Mouse (Mus musculus): Measurements from ENCODE around the gene Ddx20. TPM values are rescaled to one million over a fixed set of nuclear protein-coding genes. Genes with fewer than 3 reads are reported as not detected.
A peak's percentile ranks its signal among the peaks of the same experiment; 100 is the strongest.
"Not testable (repeated sequence)": the region's sequence is repeated elsewhere in the genome, so short reads cannot be mapped to it uniquely, and the experiment has no call there.

The Ddx20 gene
- polyA plus RNA-seq, 1 experiment: 20.5 TPM

GRCm38 (mm10) chr3:105703571-105703970, 16.2 kb upstream of the Ddx20 start:
- H3K4me3 ChIP-seq (replicated peaks; ENCODE audit: control insufficient read depth, low read depth, low read length): no peak overlapping the region
- 82% methylated on average over 6 of the region's 6 CpGs for WGBS
- no peaks in the 10 kb centered on the region; the same call in 1 of the 2 replicates for H3K4me1 ChIP-seq (ENCODE audit: control insufficient read depth, insufficient read depth, low read length)
- H3K27ac ChIP-seq (ENCODE audit: control insufficient read depth, insufficient read depth, low read depth, low read length, poor library complexity): no peak overlapping the region
- TF ChIP-seq CTCF (IDR thresholded peaks at IDR 0.05; ENCODE audit: control insufficient read depth, insufficient read depth, low read length) (no peak), POLR2A (IDR thresholded peaks at IDR 0.05; ENCODE audit: borderline replicate concordance, control insufficient read depth, low read depth, low read length) (no peak)

- no peak overlapping the region for H3K27ac ChIP-seq (ENCODE audit: control insufficient read depth, insufficient read depth, low read depth, low read length, poor library complexity)
- no peak overlapping the region for H3K4me3 ChIP-seq (replicated peaks; ENCODE audit: control insufficient read depth, low read depth, low read length)
- no peaks in the 10 kb centered on the region; the same call in 1 of the 2 replicates for H3K4me1 ChIP-seq (ENCODE audit: control insufficient read depth, insufficient read depth, low read length)
- WGBS: 52% methylated on average over 5 of the region's 5 CpGs
- TF ChIP-seq CTCF (IDR thresholded peaks at IDR 0.05; ENCODE audit: control insufficient read depth, insufficient read depth, low read length) (no peak), POLR2A (IDR thresholded peaks at IDR 0.05; ENCODE audit: borderline replicate concordance, control insufficient read depth, low read depth, low read length) (no peak)
Observed at GRCm38 (mm10) chr3:105701399-105701798, 14.0 kb upstream of the Ddx20 start.

GRCm38 (mm10) chr3:105700786-105701185, 13.4 kb upstream of the Ddx20 start:
- not testable (repeated sequence) for H3K4me1 ChIP-seq (ENCODE audit: control insufficient read depth, insufficient read depth, low read length); H3K27ac ChIP-seq (ENCODE audit: control insufficient read depth, insufficient read depth, low read depth, low read length, poor library complexity); H3K4me3 ChIP-seq (replicated peaks; ENCODE audit: control insufficient read depth, low read depth, low read length)
- 26% methylated on average over 1 of the region's 1 CpGs for WGBS

- Histone ChIP-seq H3K4me3 (replicated peaks; ENCODE audit: control insufficient read depth, low read depth, low read length) (no peak overlapping the region), H3K4me1 (ENCODE audit: control insufficient read depth, insufficient read depth, low read length) (no peaks in the 10 kb centered on the region; the same call in 1 of the 2 replicates), H3K27ac (ENCODE audit: control insufficient read depth, insufficient read depth, low read depth, low read length, poor library complexity) (peak overlapping the region; percentile 23; the same call in 1 of the 2 replicates)
- WGBS: 74% methylated on average over 3 of the region's 3 CpGs
- TF ChIP-seq CTCF (IDR thresholded peaks at IDR 0.05; ENCODE audit: control insufficient read depth, insufficient read depth, low read length): no peak
- no peak for TF ChIP-seq POLR2A (IDR thresholded peaks at IDR 0.05; ENCODE audit: borderline replicate concordance, control insufficient read depth, low read depth, low read length)
Observed at GRCm38 (mm10) chr3:105699241-105699933, 12.0 kb upstream of the Ddx20 start.

DNA sequence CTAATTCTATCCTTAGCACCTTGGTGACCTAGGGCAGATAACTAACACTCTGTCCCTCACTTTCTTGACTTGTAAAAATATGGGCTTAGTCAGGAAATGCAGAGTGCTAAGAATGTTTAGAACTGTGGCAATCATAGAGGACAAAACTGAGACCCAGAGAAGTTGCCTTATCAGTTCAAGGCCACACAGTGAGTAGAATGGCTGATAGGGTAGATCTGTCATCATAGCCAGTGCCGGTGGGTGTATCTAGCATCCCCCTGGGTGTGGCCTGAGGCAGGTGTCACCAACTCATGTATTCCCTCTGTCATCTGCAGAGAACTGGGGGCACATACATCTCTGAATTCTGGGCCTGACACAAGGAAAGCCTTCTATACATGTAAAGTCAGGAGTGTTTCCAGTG, 10.9 kb upstream of the Ddx20 start:
- no peak for TF ChIP-seq CTCF (IDR thresholded peaks at IDR 0.05; ENCODE audit: control insufficient read depth, insufficient read depth, low read length)
- TF ChIP-seq POLR2A (IDR thresholded peaks at IDR 0.05; ENCODE audit: borderline replicate concordance, control insufficient read depth, low read depth, low read length): no peak
- Histone ChIP-seq H3K4me1 (ENCODE audit: control insufficient read depth, insufficient read depth, low read length) (no peaks in the 10 kb centered on the region; the same call in 1 of the 2 replicates), H3K4me3 (replicated peaks; ENCODE audit: control insufficient read depth, low read depth, low read length) (no peak overlapping the region), H3K27ac (ENCODE audit: control insufficient read depth, insufficient read depth, low read depth, low read length, poor library complexity) (no peak overlapping the region)
- WGBS: 62% methylated on average over 1 of the region's 1 CpGs

- H3K4me3 ChIP-seq (replicated peaks; ENCODE audit: control insufficient read depth, low read depth, low read length): no peak overlapping the region
- H3K27ac ChIP-seq (ENCODE audit: control insufficient read depth, insufficient read depth, low read depth, low read length, poor library complexity): no peak overlapping the region
- TF ChIP-seq CTCF (IDR thresholded peaks at IDR 0.05; ENCODE audit: control insufficient read depth, insufficient read depth, low read length) (no peak), POLR2A (IDR thresholded peaks at IDR 0.05; ENCODE audit: borderline replicate concordance, control insufficient read depth, low read depth, low read length) (no peak)
- H3K4me1 ChIP-seq (ENCODE audit: control insufficient read depth, insufficient read depth, low read length): no peaks in the 10 kb centered on the region; the same call in 1 of the 2 replicates
- WGBS: 80% methylated on average over 5 of the region's 5 CpGs
Observed at GRCm38 (mm10) chr3:105697148-105697441, 9.7 kb upstream of the Ddx20 start.

- 83% methylated on average over 17 of the region's 17 CpGs for WGBS
- H3K4me3 ChIP-seq (replicated peaks; ENCODE audit: control insufficient read depth, low read depth, low read length): no peak overlapping the region
- no peak overlapping the region for H3K27ac ChIP-seq (ENCODE audit: control insufficient read depth, insufficient read depth, low read depth, low read length, poor library complexity)
- no peaks in the 10 kb centered on the region; the same call in 1 of the 2 replicates for H3K4me1 ChIP-seq (ENCODE audit: control insufficient read depth, insufficient read depth, low read length)
- TF ChIP-seq POLR2A (IDR thresholded peaks at IDR 0.05; ENCODE audit: borderline replicate concordance, control insufficient read depth, low read depth, low read length) (no peak), CTCF (IDR thresholded peaks at IDR 0.05; ENCODE audit: control insufficient read depth, insufficient read depth, low read length) (no peak)
Observed at GRCm38 (mm10) chr3:105696387-105697147, 9.2 kb upstream of the Ddx20 start.

DNA sequence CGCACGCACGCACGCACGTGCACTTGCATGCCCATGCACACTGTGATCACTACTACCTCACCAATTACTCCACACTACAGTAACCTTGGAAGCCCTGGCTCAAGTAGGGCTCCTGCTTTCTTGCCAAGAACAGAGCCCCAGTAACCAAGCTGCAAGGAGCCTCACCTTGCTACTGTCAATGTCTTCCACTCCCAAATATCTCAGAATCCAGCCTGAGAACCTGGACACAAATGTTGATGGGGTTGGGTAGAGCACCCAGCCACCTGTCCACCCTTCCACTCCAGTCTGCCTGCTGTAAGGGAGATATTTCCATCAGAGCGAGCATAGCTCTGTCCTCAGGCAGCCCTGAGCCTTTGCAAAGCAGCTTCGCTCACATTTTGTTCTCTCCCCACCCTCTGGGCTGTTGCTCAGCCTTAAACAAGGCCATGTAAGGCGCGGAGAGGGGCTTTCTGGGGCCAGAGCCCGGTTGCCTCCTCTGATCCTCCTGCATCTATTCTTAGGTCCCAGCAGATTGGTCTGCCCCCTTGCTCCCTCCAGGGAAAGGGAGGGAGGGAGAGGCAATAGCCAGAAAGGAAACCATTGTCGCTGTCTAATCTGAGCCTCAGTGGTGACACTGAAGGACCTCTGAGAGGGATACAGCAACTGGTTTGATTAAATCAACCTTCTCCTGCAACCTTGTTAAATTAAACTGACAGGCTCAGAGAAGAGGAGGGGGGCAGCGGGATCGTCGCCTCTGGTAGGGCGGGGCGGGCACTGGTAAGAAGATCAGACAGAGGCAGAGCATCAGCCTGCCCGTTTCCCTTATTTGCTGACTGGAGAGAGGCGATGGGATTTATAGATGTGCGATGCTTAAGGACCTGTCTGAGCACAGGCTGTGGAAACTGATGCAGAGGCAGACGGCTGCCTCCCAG, 8.4 kb upstream of the Ddx20 start:
- H3K4me1 ChIP-seq (ENCODE audit: control insufficient read depth, insufficient read depth, low read length): no peaks in the 10 kb centered on the region; the same call in 1 of the 2 replicates
- TF ChIP-seq CTCF (IDR thresholded peaks at IDR 0.05; ENCODE audit: control insufficient read depth, insufficient read depth, low read length) (no peak), POLR2A (IDR thresholded peaks at IDR 0.05; ENCODE audit: borderline replicate concordance, control insufficient read depth, low read depth, low read length) (no peak)
- H3K4me3 ChIP-seq (replicated peaks; ENCODE audit: control insufficient read depth, low read depth, low read length): no peak overlapping the region
- no peak overlapping the region for H3K27ac ChIP-seq (ENCODE audit: control insufficient read depth, insufficient read depth, low read depth, low read length, poor library complexity)
- 77% methylated on average over 20 of the region's 20 CpGs for WGBS
